ENCODE assay signal across 8 mouse cellular contexts in the genomic region with DNA sequence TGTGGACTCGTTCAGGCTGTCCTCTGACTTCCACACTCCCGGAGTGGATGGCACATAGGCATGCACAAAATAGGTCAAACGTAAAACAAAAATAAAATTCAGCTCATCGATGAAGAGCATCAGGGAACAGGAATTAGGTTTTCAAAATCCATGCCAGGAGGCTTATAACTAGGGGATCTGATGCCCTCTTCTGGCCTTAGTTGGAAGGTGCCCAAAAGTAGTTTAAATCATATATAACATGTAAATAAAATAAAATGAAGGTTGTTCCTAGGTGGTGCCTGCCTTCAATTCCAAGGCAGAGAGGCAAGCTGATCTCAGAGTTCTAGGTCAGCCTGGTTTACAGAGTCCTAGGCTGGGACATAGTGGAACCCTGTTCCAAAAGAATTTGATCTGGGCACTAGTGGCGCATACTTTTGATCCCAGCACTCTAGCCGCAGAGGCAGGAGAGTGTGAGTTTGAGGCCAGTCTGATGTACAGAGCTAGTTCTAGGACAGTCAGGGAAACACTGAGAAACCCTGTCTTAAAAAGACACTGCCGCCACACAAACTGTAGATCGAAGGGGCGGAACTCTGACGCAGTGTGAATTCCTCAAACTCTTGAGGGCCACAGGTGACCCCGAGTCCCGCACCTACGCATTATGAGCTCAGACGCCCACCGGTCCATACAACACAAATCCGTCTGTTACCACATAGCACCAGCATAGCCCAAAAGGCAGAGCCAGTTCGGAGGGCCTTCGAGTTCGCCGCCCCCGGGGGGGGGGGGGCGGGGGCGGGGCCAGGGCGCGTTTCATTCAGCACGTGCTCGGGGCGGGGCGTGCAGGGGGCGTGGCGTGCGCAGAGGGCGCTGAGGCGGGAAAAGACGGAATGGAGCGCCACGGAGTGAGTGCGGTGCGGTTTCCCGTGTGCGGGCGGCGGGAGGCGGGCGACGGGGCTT. TPM values are rescaled to one million over a fixed set of nuclear protein-coding genes. Genes with fewer than 3 reads are reported as not detected.
DNase-seq lines count a peak whose midpoint lies in the region; ATAC-seq and TF ChIP-seq lines count a peak whose summit lies in the region.

Gene Syce2 (plus strand): TSS at position 736 of the 933 bp plus-strand sequence.

- peak; percentile 11; the same call in 1 of the 2 replicates for TF ChIP-seq CTCF in brain, embryonic 14.5 days (IDR thresholded peaks at IDR 0.05; ENCODE audit: borderline replicate concordance, extremely low read depth, insufficient read depth, insufficient read length)
- TF ChIP-seq CTCF in lung, embryonic 14.5 days (IDR thresholded peaks at IDR 0.05; ENCODE audit: low read depth), result peak; percentile 47
- no peak for TF ChIP-seq CTCF in thymus, adult 2 months (IDR thresholded peaks at IDR 0.05; ENCODE audit: borderline replicate concordance, control insufficient read depth, extremely low read depth, insufficient read depth, low read length, poor library complexity)

- intact Hi-C loops in heart, postnatal 10 days (cut with DNase I), result no loop called here

- peak; percentile 86 for DNase-seq in ES-CJ7 (ENCODE audit: low read depth, low spot score)
- DNase-seq in brain, embryonic 14.5 days (ENCODE audit: low read depth), result peak; percentile 75
- peak; percentile 71 to 84 for DNase-seq in heart, postnatal 10 days
- peak; percentile 84 to 95 for DNase-seq in kidney, postnatal 36 days
- peak; percentile 86 for DNase-seq in lung, embryonic 14.5 days
- DNase-seq in thymus, adult 2 months, result peak; percentile 84

- peak; percentile 74 for ATAC-seq in lung, embryonic 14.5 days (ENCODE audit: insufficient read depth)
- peak; percentile 84 for ATAC-seq in neural tube, embryonic 15.5 days (ENCODE audit: low FRiP score)

- no peaks in the 10 kb centered on the region for H3K9me3 ChIP-seq in erythroblast, embryonic 14.5 days (ENCODE audit: control insufficient read depth, low read length)
- H3K9me3 ChIP-seq in lung, embryonic 14.5 days (ENCODE audit: low read depth, low read length), result no peaks in the 10 kb centered on the region
- no peaks in the 10 kb centered on the region for H3K9me3 ChIP-seq in neural tube, embryonic 15.5 days (replicated peaks)

- H3K27me3 ChIP-seq in erythroblast, embryonic 14.5 days (ENCODE audit: control insufficient read depth), result no peaks in the 10 kb centered on the region
- no peaks in the 10 kb centered on the region for H3K27me3 ChIP-seq in lung, embryonic 14.5 days (ENCODE audit: insufficient read depth, low read length)
- peaks cover 7% of the 10 kb centered on the region; the same call in 1 of the 2 replicates for H3K27me3 ChIP-seq in neural tube, embryonic 15.5 days (replicated peaks)
- no peaks in the 10 kb centered on the region for H3K27me3 ChIP-seq in thymus, adult 2 months (ENCODE audit: control insufficient read depth, insufficient read depth, low read length)

- peaks cover 50% of the 10 kb centered on the region for H3K4me1 ChIP-seq in erythroblast, embryonic 14.5 days (ENCODE audit: control insufficient read depth)
- H3K4me1 ChIP-seq in lung, embryonic 14.5 days (ENCODE audit: insufficient read depth), result peaks cover 8% of the 10 kb centered on the region
- H3K4me1 ChIP-seq in neural tube, embryonic 15.5 days, result peaks cover 16% of the 10 kb centered on the region
- H3K4me1 ChIP-seq in thymus, adult 2 months (replicated peaks; ENCODE audit: control insufficient read depth, insufficient read depth, low read length), result peaks cover 16% of the 10 kb centered on the region

- H3K36me3 ChIP-seq in erythroblast, embryonic 14.5 days (ENCODE audit: control insufficient read depth), result peaks cover 65% of the 10 kb centered on the region
- peaks cover 33% of the 10 kb centered on the region for H3K36me3 ChIP-seq in lung, embryonic 14.5 days (ENCODE audit: insufficient read depth)
- H3K36me3 ChIP-seq in neural tube, embryonic 15.5 days, result peaks cover 32% of the 10 kb centered on the region
- peaks cover 17% of the 10 kb centered on the region for H3K36me3 ChIP-seq in thymus, adult 2 months (ENCODE audit: control insufficient read depth, insufficient read depth, low read length)

- peak within 1 kb of the TSS; percentile 80 for H3K4me3 ChIP-seq in erythroblast, embryonic 14.5 days (replicated peaks)
- peak within 1 kb of the TSS; percentile 49 for H3K4me3 ChIP-seq in lung, embryonic 14.5 days (ENCODE audit: low read depth, low read length)
- H3K4me3 ChIP-seq in neural tube, embryonic 15.5 days (replicated peaks), result peak within 1 kb of the TSS; percentile 49
- peak within 1 kb of the TSS; percentile 49 for H3K4me3 ChIP-seq in thymus, adult 2 months (ENCODE audit: control insufficient read depth, insufficient read depth, low read length)

- H3K27ac ChIP-seq in lung, embryonic 14.5 days (ENCODE audit: low read depth), result no peak within 1 kb of the TSS
- no peak within 1 kb of the TSS for H3K27ac ChIP-seq in neural tube, embryonic 15.5 days (replicated peaks)
- no peak within 1 kb of the TSS for H3K27ac ChIP-seq in thymus, adult 2 months (ENCODE audit: control insufficient read depth, insufficient read depth, low read length)

- WGBS in lung, embryonic 14.5 days, result 12% methylated on average over 44 of the region's 46 CpGs
- 16% methylated on average over 41 of the region's 46 CpGs for WGBS in neural tube, embryonic 15.5 days
- WGBS in thymus, adult 2 months, result 4% methylated on average over 45 of the region's 46 CpGs

- H3K9ac ChIP-seq in lung, embryonic 14.5 days, result peak within 1 kb of the TSS; percentile 61
- peak within 1 kb of the TSS; percentile 47 for H3K9ac ChIP-seq in neural tube, embryonic 15.5 days (replicated peaks)

- TF ChIP-seq POLR2A in brain, embryonic 14.5 days (IDR thresholded peaks at IDR 0.05; ENCODE audit: borderline replicate concordance, extremely low read depth, insufficient read depth, insufficient read length, poor library complexity, severe bottlenecking), result no peak
- no peak for TF ChIP-seq POLR2A in thymus, adult 2 months (IDR thresholded peaks at IDR 0.05; ENCODE audit: control insufficient read depth, extremely low read depth, insufficient read depth, low read length, poor library complexity)

- H3K4me2 ChIP-seq in lung, embryonic 14.5 days, result peak within 1 kb of the TSS; percentile 99
- H3K4me2 ChIP-seq in neural tube, embryonic 15.5 days, result peak within 1 kb of the TSS; percentile 97

RNA-seq across cellular contexts. Expression of gene Syce2, which starts in this region (rescaled TPM):
- polyA plus RNA-seq in brain, embryonic 14.5 days (2012; rRNA removed), result 15.1 and 24.2 TPM in 2 replicates
- polyA plus RNA-seq in erythroblast, embryonic 14.5 days (2012), result 15.0 TPM in 2 replicates
- 1 to 10 TPM; 6.9 TPM for total RNA-seq in heart, postnatal 10 days (2021)
- polyA plus RNA-seq in lung, embryonic 14.5 days (2014; fragmentation: Nextera tagmentation; extraction: Ambion mirVana), result 79.9 and 94.8 TPM in 2 replicates
- 26.4 and 49.7 TPM in 2 replicates for polyA plus RNA-seq in neural tube, embryonic 15.5 days (2015; fragmentation: Nextera tagmentation; extraction: Ambion mirVana)
- polyA plus RNA-seq in thymus, adult 2 months (2012; rRNA removed), result 9.4 and 11.6 TPM in 2 replicates
